Mouse (Mus musculus) lung, postnatal 0 days (tissue): ENCODE data around the gene Pip5k1b.

Experiments used
- CTCF ChIP-seq: IDR thresholded peaks from 2 replicates; pipeline ENCODE4 v1.5.1; 2016; ENCODE audit warnings: antibody characterized with exemption, mild to moderate bottlenecking
- EP300 ChIP-seq: IDR thresholded peaks from 2 replicates; pipeline ENCODE4 v1.6.1; 2016; ENCODE audit warnings: antibody characterized with exemption, mild to moderate bottlenecking, control low read depth

- TF ChIP-seq CTCF (no peak), EP300 (no peak)
Observed at GRCm38 (mm10) chr19:24455249-24455960, 100.3 kb downstream of the Pip5k1b start.
